Mouse (Mus musculus) embryonic facial prominence, embryonic 10.5 days (tissue): Measurements from ENCODE around the gene Tor2a. TPM values are rescaled to one million over a fixed set of nuclear protein-coding genes. Genes with fewer than 3 reads are reported as not detected.

ENCODE experiments used
- DNase-seq: peaks from one replicate; pipeline ENCODE4 v3.0.0-alpha.2; 2017; ENCODE audit warnings: low spot score
- H3K27ac ChIP-seq: fragments of 300-500 bp; sonication (generic); replicated peaks from 2 replicates; pipeline ENCODE4 v1.5.1; 2016; ENCODE audit warnings: mild to moderate bottlenecking
- H3K27me3 ChIP-seq: fragments of 300-500 bp; sonication (generic); replicated peaks from 2 replicates; pipeline ENCODE4 v1.6.1; 2016; ENCODE audit warnings: low read depth, mild to moderate bottlenecking; ENCODE audit not compliant: poor library complexity, severe bottlenecking
- H3K36me3 ChIP-seq: fragments of 300-500 bp; sonication (generic); replicated peaks from 2 replicates; pipeline ENCODE4 v1.6.1; 2016; ENCODE audit warnings: mild to moderate bottlenecking, moderate library complexity
- H3K4me1 ChIP-seq: fragments of 300-500 bp; sonication (generic); 2 replicates; pipeline ENCODE4 v1.6.1; 2016
- H3K4me3 ChIP-seq: fragments of 300-500 bp; sonication (generic); 2 replicates; pipeline ENCODE4 v1.5.1; 2016; ENCODE audit warnings: mild to moderate bottlenecking, moderate library complexity
- H3K9me3 ChIP-seq: fragments of 300-500 bp; sonication (generic); 2 replicates; pipeline ENCODE4 v1.6.1; 2016; ENCODE audit warnings: mild to moderate bottlenecking
- WGBS: fragments of 180-500 bp; shearing (Covaris S2); methylation state at CpG from one replicate; pipeline ENCODE4 v1.1.7; 2016; 5-methylcytosine and 5-hydroxymethylcytosine counted together
- polyA plus RNA-seq: library from polyadenylated mRNA; unstranded; fragments of >200 nt; fragmentation: Nextera tagmentation; extraction: Ambion mirVana; gene quantifications from 2 replicates; pipeline ENCODE4 v1.2.1, GENCODE M21; 2016

Tor2a gene
- polyA plus RNA-seq, 1 experiment from 2014 or later, result 48.9 TPM

DNA sequence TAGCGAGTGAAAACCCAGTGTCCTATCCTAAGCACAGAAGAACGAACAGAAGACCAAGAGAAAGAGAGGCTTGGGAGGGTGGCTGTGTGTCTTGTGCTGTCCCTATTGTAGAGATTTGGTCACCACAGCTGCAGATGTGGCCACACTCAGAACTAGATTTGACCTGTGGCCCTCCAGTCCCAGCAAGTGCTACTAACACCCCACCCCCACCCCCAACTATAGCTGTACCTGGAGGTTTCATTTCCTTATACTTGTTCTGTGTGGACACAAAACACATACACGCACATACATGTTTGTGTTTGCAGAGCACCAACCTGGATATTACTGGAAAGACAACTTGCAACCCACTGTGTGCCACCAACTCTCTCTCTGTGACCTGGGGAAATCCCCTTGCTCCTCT lies 37.0 kb upstream of the Tor2a start:
- no peaks in the 10 kb centered on the region for H3K9me3 ChIP-seq
- no peak for DNase-seq
- H3K27me3 ChIP-seq, result no peaks in the 10 kb centered on the region
- 92% methylated on average over 3 of the region's 3 CpGs for WGBS
- no peak overlapping the region for H3K4me3 ChIP-seq
- H3K36me3 ChIP-seq, result no peaks in the 10 kb centered on the region
- H3K27ac ChIP-seq, result no peak overlapping the region
- peaks cover 34% of the 10 kb centered on the region for H3K4me1 ChIP-seq

DNA sequence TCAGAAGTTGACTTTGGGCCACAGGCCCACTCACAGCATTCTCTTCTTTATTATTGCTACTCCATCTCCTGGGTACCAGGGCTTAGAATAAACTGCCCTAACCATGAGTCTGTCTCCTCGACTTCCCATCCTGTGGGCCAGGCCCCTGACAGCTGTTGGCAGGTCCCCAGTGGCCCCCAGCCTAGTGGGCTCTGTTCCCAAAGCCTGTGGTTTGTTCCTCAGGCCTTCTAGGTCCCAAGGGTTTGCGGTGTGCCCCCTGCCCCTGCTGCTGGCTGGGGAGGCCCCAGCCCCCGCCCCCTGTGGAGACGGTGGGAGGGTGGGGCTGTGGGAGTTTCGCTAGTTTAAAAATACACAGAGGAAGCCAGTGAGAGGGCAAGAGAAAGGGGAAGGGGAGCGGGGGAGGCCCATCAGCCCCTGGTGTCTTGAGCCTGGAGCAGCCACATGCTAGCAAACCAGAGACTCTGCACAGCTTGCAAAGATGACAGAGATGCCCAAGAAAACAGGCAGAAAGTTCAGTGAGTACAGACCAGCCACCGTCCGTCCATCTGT lies 36.3 kb upstream of the Tor2a start, which contains the start of gene Sh2d3c:
Sh2d3c (plus strand) TSS at position 375 of the 549 bp plus-strand sequence.
- no peak for DNase-seq
- WGBS, result 46% methylated on average over 8 of the region's 8 CpGs

DNA sequence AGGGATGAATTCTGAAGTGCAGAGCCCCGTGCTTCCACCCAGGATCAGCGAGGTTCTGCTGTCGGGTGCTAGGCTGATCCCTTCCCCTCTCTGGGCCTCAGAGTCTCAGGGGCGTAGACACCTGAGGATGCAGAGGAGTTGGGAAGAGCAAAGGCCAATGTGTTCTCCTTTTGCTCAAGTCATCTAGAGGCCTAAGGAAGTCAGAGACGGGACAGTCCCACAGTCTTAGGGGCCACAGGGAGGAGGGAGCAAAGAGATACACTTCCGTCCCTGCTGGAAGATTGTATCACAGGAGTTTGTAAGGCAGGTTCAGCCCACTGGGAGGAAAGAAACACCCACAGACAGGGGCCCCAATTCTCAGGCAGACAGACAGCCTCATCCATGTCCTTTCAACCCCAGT lies 35.0 kb upstream of the Tor2a start:
- WGBS, result 59% methylated on average over 6 of the region's 6 CpGs
- Histone ChIP-seq H3K4me3 (no peak overlapping the region), H3K4me1 (peaks cover 34% of the 10 kb centered on the region), H3K27me3 (no peaks in the 10 kb centered on the region), H3K36me3 (no peaks in the 10 kb centered on the region), H3K9me3 (no peaks in the 10 kb centered on the region), H3K27ac (peak overlapping the region; percentile 55; the same call in 1 of the 2 replicates)
- DNase-seq, result no peak

More for the DNA sequence above, 36.3 kb upstream of the Tor2a start, which contains the start of gene Sh2d3c:
- H3K4me3 ChIP-seq, result peak within 1 kb of the TSS; percentile 30; the same call in 1 of the 2 replicates
- H3K4me1 ChIP-seq, result peaks cover 32% of the 10 kb centered on the region
- no peaks in the 10 kb centered on the region for H3K27me3 ChIP-seq
- H3K9me3 ChIP-seq, result no peaks in the 10 kb centered on the region
- no peaks in the 10 kb centered on the region for H3K36me3 ChIP-seq
- H3K27ac ChIP-seq, result peak within 1 kb of the TSS; percentile 55

DNA sequence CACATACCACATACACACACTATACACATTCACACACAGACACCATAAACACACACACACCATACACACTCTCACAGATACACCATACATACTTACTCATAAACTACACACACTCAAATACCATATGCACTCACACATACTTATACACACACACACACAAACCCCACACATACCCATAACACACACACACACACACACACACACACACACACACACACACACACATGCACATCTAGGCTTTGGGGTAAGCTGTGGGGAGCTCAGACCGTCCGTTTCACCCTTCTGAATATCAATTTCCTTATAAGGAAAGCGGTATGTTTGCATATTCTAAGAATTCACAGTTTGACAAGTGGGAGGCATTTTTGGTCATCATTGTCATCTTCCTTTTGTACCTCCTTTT lies 34.5 kb upstream of the Tor2a start:
- no peaks in the 10 kb centered on the region for H3K27me3 ChIP-seq
- H3K27ac ChIP-seq, result no peak overlapping the region
- DNase-seq, result no peak
- H3K4me1 ChIP-seq, result peaks cover 38% of the 10 kb centered on the region
- H3K36me3 ChIP-seq, result no peaks in the 10 kb centered on the region
- no peaks in the 10 kb centered on the region for H3K9me3 ChIP-seq
- no peak overlapping the region for H3K4me3 ChIP-seq
- WGBS, result 81% methylated on average over 3 of the region's 3 CpGs

GRCm38 (mm10) chr2:32724149-32724548 lies 32.9 kb upstream of the Tor2a start:
- H3K27me3 ChIP-seq, result no peaks in the 10 kb centered on the region
- peaks cover 46% of the 10 kb centered on the region for H3K4me1 ChIP-seq
- H3K9me3 ChIP-seq, result no peaks in the 10 kb centered on the region
- H3K36me3 ChIP-seq, result no peaks in the 10 kb centered on the region
- H3K4me3 ChIP-seq, result no peak overlapping the region
- 74% methylated on average over 4 of the region's 4 CpGs for WGBS
- H3K27ac ChIP-seq, result no peak overlapping the region
- no peak for DNase-seq

DNA sequence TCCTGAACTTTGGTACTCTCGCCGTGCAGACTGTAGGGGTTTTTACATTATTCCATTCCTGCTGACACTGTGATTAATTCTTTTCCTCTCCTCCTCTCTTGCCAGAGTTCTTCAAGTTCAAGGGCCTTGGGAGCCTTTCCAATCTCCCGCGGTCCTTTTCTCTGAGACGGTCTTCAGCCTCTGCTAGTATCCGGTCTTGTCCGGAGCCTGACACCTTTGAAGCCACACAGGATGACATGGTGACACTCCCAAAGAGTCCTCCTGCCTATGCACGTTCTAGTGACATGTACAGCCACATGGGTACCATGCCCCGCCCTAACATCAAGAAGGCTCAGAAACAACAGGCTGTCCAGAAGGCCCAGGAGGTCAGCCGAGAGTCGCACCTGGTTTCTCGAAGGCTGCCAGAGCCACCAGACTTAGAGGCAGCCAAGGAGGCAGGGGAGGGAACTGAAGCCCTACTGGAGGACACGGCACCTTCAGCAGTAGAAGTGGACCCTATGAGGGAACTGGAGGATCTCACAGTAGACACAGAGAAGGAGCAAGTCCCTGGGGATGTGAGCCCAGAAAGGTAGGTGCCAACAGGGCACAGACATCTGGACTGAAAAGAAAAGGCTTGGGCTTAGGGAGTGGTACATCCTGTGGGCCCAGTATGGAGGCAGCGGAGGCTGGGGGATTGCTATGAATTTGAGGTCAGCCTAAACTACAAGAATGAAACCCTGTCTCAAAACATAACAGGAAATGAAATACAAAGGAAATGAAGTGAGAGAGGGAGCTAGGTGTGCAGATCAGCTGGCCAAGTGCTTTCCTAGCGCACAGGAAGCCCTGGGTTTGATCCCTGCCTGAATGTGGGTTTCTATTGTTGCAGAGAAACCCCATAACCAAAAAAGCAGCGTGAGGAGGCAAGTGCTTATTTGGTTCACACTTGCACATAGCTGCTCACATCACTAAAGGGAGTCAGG lies 31.9 kb upstream of the Tor2a start:
- 82% methylated on average over 16 of the region's 16 CpGs for WGBS
- Histone ChIP-seq H3K4me1 (peaks cover 54% of the 10 kb centered on the region), H3K27me3 (no peaks in the 10 kb centered on the region), H3K4me3 (no peak overlapping the region), H3K36me3 (no peaks in the 10 kb centered on the region), H3K27ac (no peak overlapping the region; the same call in 1 of the 2 replicates), H3K9me3 (no peaks in the 10 kb centered on the region)
- no peak for DNase-seq

GRCm38 (mm10) chr2:32727435-32727834 lies 29.6 kb upstream of the Tor2a start:
- no peaks in the 10 kb centered on the region for H3K36me3 ChIP-seq
- no peaks in the 10 kb centered on the region for H3K9me3 ChIP-seq
- peak overlapping the region; percentile 82 for H3K27ac ChIP-seq
- peaks cover 59% of the 10 kb centered on the region for H3K4me1 ChIP-seq
- no peaks in the 10 kb centered on the region for H3K27me3 ChIP-seq
- under 1% methylated on average over 16 of the region's 16 CpGs for WGBS
- DNase-seq, result peak; percentile 95
- H3K4me3 ChIP-seq, result peak overlapping the region; percentile 55

DNA sequence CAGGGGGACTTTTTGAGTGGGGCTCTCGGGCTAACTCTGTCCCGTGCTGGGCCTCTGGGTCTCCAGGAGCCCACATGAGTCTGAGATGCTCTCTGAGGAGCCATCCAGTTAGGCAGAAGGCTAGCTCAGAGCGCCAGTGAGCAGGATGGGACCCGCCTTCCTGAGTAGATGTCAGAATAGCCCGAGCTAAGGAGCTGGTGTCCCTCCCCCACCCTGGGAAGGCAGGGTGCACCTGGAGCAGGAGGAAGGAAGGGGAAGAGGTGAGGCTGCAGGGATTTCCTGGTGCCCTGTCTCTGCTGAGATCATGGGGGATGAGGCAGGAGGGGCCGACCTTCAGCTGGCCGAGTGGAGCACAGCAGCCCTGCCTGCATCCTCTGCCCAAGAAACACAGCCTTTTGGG lies 28.6 kb upstream of the Tor2a start:
- WGBS, result 46% methylated on average over 7 of the region's 7 CpGs
- Histone ChIP-seq H3K27ac (peak overlapping the region; percentile 82), H3K9me3 (no peaks in the 10 kb centered on the region), H3K4me3 (peak overlapping the region; percentile 55), H3K27me3 (no peaks in the 10 kb centered on the region), H3K36me3 (no peaks in the 10 kb centered on the region), H3K4me1 (peaks cover 69% of the 10 kb centered on the region)
- DNase-seq, result peak; percentile 40

DNA sequence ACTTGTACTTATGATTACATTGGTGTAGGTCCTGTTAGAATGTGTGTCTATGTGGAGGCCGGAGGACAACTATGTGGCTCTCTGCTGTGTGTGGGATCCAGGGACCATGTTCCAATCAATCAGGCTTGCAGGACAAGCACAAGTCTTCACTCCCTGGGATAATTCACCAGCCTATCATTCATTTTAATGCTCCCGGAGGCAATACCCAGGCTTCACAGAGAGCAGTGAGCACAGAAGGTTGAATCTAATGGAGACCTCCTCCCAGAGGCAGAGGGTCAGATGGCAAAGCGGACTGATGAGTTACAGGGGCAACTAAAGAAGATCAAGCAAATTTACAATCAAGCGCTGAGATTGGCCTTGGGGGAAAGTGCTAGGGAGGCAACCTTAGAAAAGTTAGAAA lies 27.5 kb upstream of the Tor2a start:
- 57% methylated on average over 4 of the region's 4 CpGs for WGBS
- H3K4me3 ChIP-seq, result peak overlapping the region; percentile 55; the same call in 1 of the 2 replicates
- H3K27me3 ChIP-seq, result no peaks in the 10 kb centered on the region
- H3K36me3 ChIP-seq, result no peaks in the 10 kb centered on the region; the same call in 1 of the 2 replicates
- H3K9me3 ChIP-seq, result no peaks in the 10 kb centered on the region
- H3K4me1 ChIP-seq, result peaks cover 78% of the 10 kb centered on the region
- DNase-seq, result no peak
- H3K27ac ChIP-seq, result 0 out of 2 replicates have a peak overlapping the region, but pooled peaks have one; percentile 82

DNA sequence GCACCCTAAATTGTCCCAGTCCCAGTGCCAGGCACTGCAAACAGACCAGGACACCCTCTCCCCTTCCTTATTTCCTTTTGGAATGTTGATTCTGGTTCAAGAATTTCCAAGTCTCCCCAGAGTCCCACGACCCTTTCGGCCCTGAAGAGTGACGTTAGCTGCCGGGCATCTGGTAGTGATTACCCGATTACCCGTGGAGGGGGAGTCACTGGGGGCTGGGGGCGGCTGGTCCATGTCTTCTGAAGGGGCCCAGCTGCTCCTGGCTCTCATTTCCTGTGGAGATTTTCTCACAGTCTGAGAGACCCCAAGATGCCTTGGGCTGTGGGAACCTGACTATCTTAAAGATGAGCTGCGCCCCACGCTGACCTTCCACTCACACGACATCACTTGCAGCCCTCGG lies 26.2 kb upstream of the Tor2a start:
- Histone ChIP-seq H3K27me3 (no peaks in the 10 kb centered on the region), H3K9me3 (no peaks in the 10 kb centered on the region), H3K4me1 (peaks cover 86% of the 10 kb centered on the region), H3K36me3 (no peaks in the 10 kb centered on the region; the same call in 1 of the 2 replicates), H3K4me3 (peak overlapping the region; percentile 55), H3K27ac (peak overlapping the region; percentile 82)
- peak; percentile 91 for DNase-seq
- 19% methylated on average over 11 of the region's 11 CpGs for WGBS

- peak overlapping the region; percentile 13; the same call in 1 of the 2 replicates for H3K4me3 ChIP-seq
- H3K9me3 ChIP-seq, result no peaks in the 10 kb centered on the region
- no peaks in the 10 kb centered on the region for H3K27me3 ChIP-seq
- WGBS, result 65% methylated on average over 4 of the region's 4 CpGs
- peaks cover 94% of the 10 kb centered on the region for H3K4me1 ChIP-seq
- no peaks in the 10 kb centered on the region; the same call in 1 of the 2 replicates for H3K36me3 ChIP-seq
- H3K27ac ChIP-seq, result peak overlapping the region; percentile 82
- DNase-seq, result no peak
Measured at GRCm38 (mm10) chr2:32731911-32732310, 25.1 kb upstream of the Tor2a start.

- Histone ChIP-seq H3K4me1 (peaks cover 93% of the 10 kb centered on the region), H3K4me3 (no peak overlapping the region), H3K27ac (peak overlapping the region; percentile 82; the same call in 1 of the 2 replicates), H3K27me3 (no peaks in the 10 kb centered on the region), H3K36me3 (peaks cover 5% of the 10 kb centered on the region), H3K9me3 (no peaks in the 10 kb centered on the region)
- no peak for DNase-seq
- 71% methylated on average over 6 of the region's 6 CpGs for WGBS
Measured at GRCm38 (mm10) chr2:32732695-32733094, 24.3 kb upstream of the Tor2a start.
